Mouse (Mus musculus): ENCODE measurements around the gene Sdhc. TPM values are rescaled to one million over a fixed set of nuclear protein-coding genes. Genes with fewer than 3 reads are reported as not detected.

The Sdhc gene
- 88.5 TPM for polyA plus RNA-seq (2015; fragmentation: Illumina TruSeq; extraction: RNeasy Lipid Tissue Mini Kit (QIAGEN cat#74804); ENCODE audit: insufficient read depth, low replicate concordance)

DNA sequence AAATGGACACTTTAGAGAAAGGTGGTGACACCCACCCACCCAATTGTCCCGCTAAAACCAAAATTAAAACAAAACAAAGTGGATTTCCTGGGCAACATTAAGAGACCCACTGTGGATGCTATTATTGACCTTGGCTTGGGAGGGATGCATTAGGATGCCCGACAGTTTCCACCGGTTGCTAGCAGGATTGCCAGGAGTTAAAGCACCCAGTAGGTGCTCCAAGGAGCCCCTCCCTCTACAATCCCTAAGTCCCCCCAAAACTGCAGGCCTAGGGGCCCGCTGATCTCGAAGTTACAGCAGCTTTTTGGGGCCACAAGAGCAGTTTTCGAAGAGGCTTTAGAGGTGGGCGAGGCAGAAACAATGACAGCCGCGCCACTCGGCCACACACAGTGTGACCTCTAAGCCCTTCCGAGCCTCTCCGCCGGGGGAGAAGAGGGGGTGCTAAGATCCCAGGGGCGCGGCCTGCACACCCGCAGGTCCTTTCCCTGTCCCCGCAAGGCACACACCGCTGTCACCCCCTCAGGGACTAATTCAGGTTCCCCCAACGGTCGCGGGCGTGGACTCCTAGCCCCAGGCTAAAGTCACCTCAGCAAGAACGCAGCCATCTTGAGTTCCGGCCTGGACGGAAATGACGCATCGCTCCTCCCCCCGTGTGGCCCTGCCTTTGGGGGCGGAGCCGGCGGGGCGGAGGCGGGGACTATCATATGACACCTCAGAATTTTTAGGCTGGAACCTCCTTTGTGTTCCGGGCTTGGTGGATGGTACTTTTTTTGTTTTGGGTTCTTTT lies at the start of gene Sdhc, which contains the start of gene Mpz:
Sdhc (minus strand) TSS at position 630 of the 787 bp plus-strand sequence.
Mpz (plus strand) TSS at position 738 of the 787 bp plus-strand sequence.

DNA sequence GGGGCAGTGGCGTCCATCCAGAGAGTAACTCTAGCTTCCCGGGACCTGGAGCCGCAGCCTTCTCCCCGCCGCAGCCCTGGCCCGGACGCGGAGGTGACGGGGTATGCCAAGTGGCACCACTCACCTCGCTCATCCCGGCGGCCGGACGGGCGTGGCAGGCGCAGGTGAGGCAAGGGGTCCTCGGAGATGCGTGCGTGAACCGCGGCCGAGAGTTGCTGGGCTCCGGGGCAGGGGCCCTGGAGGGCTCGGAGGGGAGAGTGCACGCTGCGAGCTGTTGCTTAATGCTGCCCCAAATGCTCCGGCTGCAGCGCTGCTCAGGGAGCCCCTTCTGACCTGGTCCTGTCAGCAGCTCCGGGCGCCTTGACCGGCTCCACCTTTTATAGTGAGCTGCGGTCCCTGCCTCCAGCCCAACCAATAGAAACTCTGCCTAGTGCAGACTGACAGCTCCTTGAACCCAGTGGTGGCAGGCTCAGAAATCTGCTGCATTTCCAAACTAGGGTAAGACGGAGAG lies 45.5 kb upstream of the Sdhc start, which contains the start of gene Pcp4l1:
Pcp4l1 (minus strand) TSS at position 382 of the 511 bp plus-strand sequence.

DNA sequence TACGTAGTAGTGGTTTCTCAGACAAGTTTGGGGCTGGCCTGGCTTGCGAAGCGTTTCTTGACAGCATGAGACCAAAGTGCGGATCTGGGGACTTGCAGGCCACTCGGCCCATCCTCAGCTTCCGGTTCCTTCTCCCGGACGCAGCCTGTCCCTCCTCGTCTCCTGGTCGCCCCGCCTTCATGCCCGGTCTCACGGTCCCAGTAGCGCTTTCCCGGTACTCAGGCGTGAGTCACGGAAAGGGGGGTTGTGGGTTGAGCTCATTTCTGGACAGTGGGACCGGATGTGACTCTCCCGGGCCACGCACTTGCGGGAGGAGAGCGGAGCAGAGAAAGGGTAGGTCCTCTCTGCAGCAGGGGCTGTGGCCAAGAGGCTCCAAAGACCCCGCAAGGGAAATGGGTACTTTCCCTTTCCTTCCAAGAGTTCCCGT lies 36.5 kb downstream of the Sdhc start, which contains the start of gene Cfap126:
Cfap126 (plus strand) TSS at position 46 of the 427 bp plus-strand sequence.

Other genes with a start within 250 kb of the Sdhc start
- not detected for gene Fcrlb, start 237.7 kb downstream of the Sdhc start, polyA plus RNA-seq (2015; fragmentation: Illumina TruSeq; extraction: RNeasy Lipid Tissue Mini Kit (QIAGEN cat#74804); ENCODE audit: insufficient read depth, low replicate concordance)
- gene Fcrla, start 223.0 kb downstream of the Sdhc start, polyA plus RNA-seq (2015; fragmentation: Illumina TruSeq; extraction: RNeasy Lipid Tissue Mini Kit (QIAGEN cat#74804); ENCODE audit: insufficient read depth, low replicate concordance): 224 TPM
- gene Fcgr2b, start 174.1 kb downstream of the Sdhc start, polyA plus RNA-seq (2015; fragmentation: Illumina TruSeq; extraction: RNeasy Lipid Tissue Mini Kit (QIAGEN cat#74804); ENCODE audit: insufficient read depth, low replicate concordance): 241 TPM
- gene Fcgr4, start 131.7 kb downstream of the Sdhc start, polyA plus RNA-seq (2015; fragmentation: Illumina TruSeq; extraction: RNeasy Lipid Tissue Mini Kit (QIAGEN cat#74804); ENCODE audit: insufficient read depth, low replicate concordance): 32.6 TPM
- gene Fcgr3, start 85.7 kb downstream of the Sdhc start, polyA plus RNA-seq (2015; fragmentation: Illumina TruSeq; extraction: RNeasy Lipid Tissue Mini Kit (QIAGEN cat#74804); ENCODE audit: insufficient read depth, low replicate concordance): 94.5 TPM
- 4.5 TPM for gene Cfap126, start 36.7 kb downstream of the Sdhc start, polyA plus RNA-seq (2015; fragmentation: Illumina TruSeq; extraction: RNeasy Lipid Tissue Mini Kit (QIAGEN cat#74804); ENCODE audit: insufficient read depth, low replicate concordance)
- gene Mpz, start 108 bp upstream of the Sdhc start, polyA plus RNA-seq (2015; fragmentation: Illumina TruSeq; extraction: RNeasy Lipid Tissue Mini Kit (QIAGEN cat#74804); ENCODE audit: insufficient read depth, low replicate concordance): 0.87 TPM
- gene Pcp4l1, start 45.7 kb upstream of the Sdhc start, polyA plus RNA-seq (2015; fragmentation: Illumina TruSeq; extraction: RNeasy Lipid Tissue Mini Kit (QIAGEN cat#74804); ENCODE audit: insufficient read depth, low replicate concordance): 7.7 TPM
- not detected for gene Nr1i3, start 63.4 kb upstream of the Sdhc start, polyA plus RNA-seq (2015; fragmentation: Illumina TruSeq; extraction: RNeasy Lipid Tissue Mini Kit (QIAGEN cat#74804); ENCODE audit: insufficient read depth, low replicate concordance)
- 22.7 TPM for gene Tomm40l, start 71.9 kb upstream of the Sdhc start, polyA plus RNA-seq (2015; fragmentation: Illumina TruSeq; extraction: RNeasy Lipid Tissue Mini Kit (QIAGEN cat#74804); ENCODE audit: insufficient read depth, low replicate concordance)
- 1.5 TPM for gene Apoa2, start 74.5 kb upstream of the Sdhc start, polyA plus RNA-seq (2015; fragmentation: Illumina TruSeq; extraction: RNeasy Lipid Tissue Mini Kit (QIAGEN cat#74804); ENCODE audit: insufficient read depth, low replicate concordance)
- 360 TPM for gene Fcer1g, start 83.8 kb upstream of the Sdhc start, polyA plus RNA-seq (2015; fragmentation: Illumina TruSeq; extraction: RNeasy Lipid Tissue Mini Kit (QIAGEN cat#74804); ENCODE audit: insufficient read depth, low replicate concordance)
- 0.59 TPM for gene Adamts4, start 99.8 kb upstream of the Sdhc start, polyA plus RNA-seq (2015; fragmentation: Illumina TruSeq; extraction: RNeasy Lipid Tissue Mini Kit (QIAGEN cat#74804); ENCODE audit: insufficient read depth, low replicate concordance)
- 127 TPM for gene Ndufs2, start 100.8 kb upstream of the Sdhc start, polyA plus RNA-seq (2015; fragmentation: Illumina TruSeq; extraction: RNeasy Lipid Tissue Mini Kit (QIAGEN cat#74804); ENCODE audit: insufficient read depth, low replicate concordance)
- gene B4galt3, start 119.7 kb upstream of the Sdhc start, polyA plus RNA-seq (2015; fragmentation: Illumina TruSeq; extraction: RNeasy Lipid Tissue Mini Kit (QIAGEN cat#74804); ENCODE audit: insufficient read depth, low replicate concordance): 34.0 TPM
- 47.6 TPM for gene Ppox, start 130.6 kb upstream of the Sdhc start, polyA plus RNA-seq (2015; fragmentation: Illumina TruSeq; extraction: RNeasy Lipid Tissue Mini Kit (QIAGEN cat#74804); ENCODE audit: insufficient read depth, low replicate concordance)
- gene Usp21, start 137.4 kb upstream of the Sdhc start, polyA plus RNA-seq (2015; fragmentation: Illumina TruSeq; extraction: RNeasy Lipid Tissue Mini Kit (QIAGEN cat#74804); ENCODE audit: insufficient read depth, low replicate concordance): 52.7 TPM
- 87.4 TPM for gene Ufc1, start 144.4 kb upstream of the Sdhc start, polyA plus RNA-seq (2015; fragmentation: Illumina TruSeq; extraction: RNeasy Lipid Tissue Mini Kit (QIAGEN cat#74804); ENCODE audit: insufficient read depth, low replicate concordance)
- gene Dedd, start 178.5 kb upstream of the Sdhc start, polyA plus RNA-seq (2015; fragmentation: Illumina TruSeq; extraction: RNeasy Lipid Tissue Mini Kit (QIAGEN cat#74804); ENCODE audit: insufficient read depth, low replicate concordance): 31.1 TPM
- gene Nit1, start 195.0 kb upstream of the Sdhc start, polyA plus RNA-seq (2015; fragmentation: Illumina TruSeq; extraction: RNeasy Lipid Tissue Mini Kit (QIAGEN cat#74804); ENCODE audit: insufficient read depth, low replicate concordance): 43.5 TPM
- gene Pfdn2, start 195.1 kb upstream of the Sdhc start, polyA plus RNA-seq (2015; fragmentation: Illumina TruSeq; extraction: RNeasy Lipid Tissue Mini Kit (QIAGEN cat#74804); ENCODE audit: insufficient read depth, low replicate concordance): 72.7 TPM
- not detected for gene Klhdc9, start 210.2 kb upstream of the Sdhc start, polyA plus RNA-seq (2015; fragmentation: Illumina TruSeq; extraction: RNeasy Lipid Tissue Mini Kit (QIAGEN cat#74804); ENCODE audit: insufficient read depth, low replicate concordance)
- 1.7 TPM for gene Nectin4, start 219.5 kb upstream of the Sdhc start, polyA plus RNA-seq (2015; fragmentation: Illumina TruSeq; extraction: RNeasy Lipid Tissue Mini Kit (QIAGEN cat#74804); ENCODE audit: insufficient read depth, low replicate concordance)
- 257 TPM for gene Arhgap30, start 238.4 kb upstream of the Sdhc start, polyA plus RNA-seq (2015; fragmentation: Illumina TruSeq; extraction: RNeasy Lipid Tissue Mini Kit (QIAGEN cat#74804); ENCODE audit: insufficient read depth, low replicate concordance)

Measured in spleen, adult 10 weeks (tissue).